11 mouse cellular contexts compared by ENCODE assay signal in genomic region chr2:45197342-45197741, GRCm38 (mm10).
DNase-seq lines count a peak whose midpoint lies in the region; ATAC-seq and TF ChIP-seq lines count a peak whose summit lies in the region.
"Had no signal": no experiment of that assay in that cellular context is flagged by ENCODE, and none has a peak within 500 bp of the region (broad histone marks: within the 10 kb centered on the region; RNA-seq: fewer than 3 reads in every experiment).

No protein-coding gene starts in this region.

- TF ChIP-seq EP300 in lung, postnatal 0 days (IDR thresholded peaks at IDR 0.05): no peak

- H3K27ac ChIP-seq in heart, embryonic 13.5 days (replicated peaks): peak overlapping the region; percentile 34
- no peak overlapping the region for H3K27ac ChIP-seq in lung, postnatal 0 days (ENCODE audit: low read length)
- H3K27ac ChIP-seq in midbrain, embryonic 11.5 days (ENCODE audit: low read depth, low read length): no peak overlapping the region
- no peak overlapping the region for H3K27ac ChIP-seq in intestine, embryonic 16.5 days (ENCODE audit: low read length)

- intact Hi-C loops in heart, postnatal 36 days (cut with DNase I): loop anchor here (5.0 kb wide), 1 partner anchor 80 kb away; the partner anchor contains the start of gene Zeb2

- no peak for TF ChIP-seq CTCF in lung, postnatal 0 days (IDR thresholded peaks at IDR 0.05)
- no peak for TF ChIP-seq CTCF in lung, adult 2 months (IDR thresholded peaks at IDR 0.05; ENCODE audit: insufficient read depth, low read length)

- no peaks in the 10 kb centered on the region for H3K27me3 ChIP-seq in heart, embryonic 13.5 days (replicated peaks)
- no peaks in the 10 kb centered on the region for H3K27me3 ChIP-seq in lung, postnatal 0 days (replicated peaks; ENCODE audit: insufficient read depth, low read length)
- no peaks in the 10 kb centered on the region for H3K27me3 ChIP-seq in splenic B cell, adult 2 months (ENCODE audit: control insufficient read depth, insufficient read depth, low read length, poor library complexity, severe bottlenecking)
- no peaks in the 10 kb centered on the region for H3K27me3 ChIP-seq in midbrain, embryonic 11.5 days (ENCODE audit: control insufficient read depth, insufficient read depth, low read length)
- H3K27me3 ChIP-seq in intestine, embryonic 16.5 days (replicated peaks; ENCODE audit: control insufficient read depth, insufficient read depth, low read length): no peaks in the 10 kb centered on the region
- H3K27me3 ChIP-seq: lung, embryonic 15.5 days had no signal

- 70% methylated on average over 10 of the region's 10 CpGs for WGBS in heart, embryonic 13.5 days
- WGBS in lung, postnatal 0 days: 69% methylated on average over 10 of the region's 10 CpGs
- 69% methylated on average over 10 of the region's 10 CpGs for WGBS in lung, adult 2 months
- WGBS in midbrain, embryonic 11.5 days: 83% methylated on average over 10 of the region's 10 CpGs
- WGBS in intestine, embryonic 16.5 days: 73% methylated on average over 10 of the region's 10 CpGs

- no peak overlapping the region for H3K9ac ChIP-seq in heart, embryonic 13.5 days
- no peak overlapping the region for H3K9ac ChIP-seq in lung, postnatal 0 days (replicated peaks; ENCODE audit: low read depth)
- no peak overlapping the region for H3K9ac ChIP-seq in midbrain, embryonic 11.5 days (ENCODE audit: low read length)
- no peak overlapping the region for H3K9ac ChIP-seq in intestine, embryonic 16.5 days (ENCODE audit: low read depth, low read length)
- H3K9ac ChIP-seq: lung, embryonic 15.5 days had no signal

- no peak for TF ChIP-seq POLR2A in lung, adult 2 months (IDR thresholded peaks at IDR 0.05; ENCODE audit: borderline replicate concordance, extremely low read depth, low read depth, low read length)

- no peaks in the 10 kb centered on the region for H3K9me3 ChIP-seq in heart, embryonic 13.5 days
- H3K9me3 ChIP-seq in lung, postnatal 0 days (ENCODE audit: low read length): no peaks in the 10 kb centered on the region
- no peaks in the 10 kb centered on the region for H3K9me3 ChIP-seq in midbrain, embryonic 11.5 days (ENCODE audit: control insufficient read depth, low read length)
- H3K9me3 ChIP-seq in intestine, embryonic 16.5 days (ENCODE audit: control insufficient read depth, low read length): no peaks in the 10 kb centered on the region
- H3K9me3 ChIP-seq: lung, embryonic 15.5 days had no signal

- no peak for ATAC-seq in heart, embryonic 13.5 days (ENCODE audit: extremely low read depth, insufficient number of reproducible peaks, low FRiP score, low TSS enrichment)
- ATAC-seq in lung, postnatal 0 days: no peak
- peak; percentile 48 for ATAC-seq in granulocyte monocyte progenitor cell, adult 5-6 weeks (replicated peaks; ENCODE audit: poor library complexity, severe bottlenecking)
- ATAC-seq in midbrain, embryonic 11.5 days (ENCODE audit: low FRiP score): no peak
- no peak for ATAC-seq in intestine, embryonic 16.5 days

- no peaks in the 10 kb centered on the region; the same call in 1 of the 2 replicates for H3K4me1 ChIP-seq in heart, embryonic 13.5 days
- peaks cover 4% of the 10 kb centered on the region; the same call in 1 of the 2 replicates for H3K4me1 ChIP-seq in lung, postnatal 0 days (ENCODE audit: insufficient read depth, low read depth, low read length)
- no peaks in the 10 kb centered on the region for H3K4me1 ChIP-seq in lung, adult 2 months (ENCODE audit: control insufficient read depth, insufficient read depth, low read length)
- H3K4me1 ChIP-seq in midbrain, embryonic 11.5 days (ENCODE audit: control insufficient read depth, insufficient read depth, low read length): no peaks in the 10 kb centered on the region
- H3K4me1 ChIP-seq in intestine, embryonic 16.5 days (ENCODE audit: control insufficient read depth, insufficient read depth, low read length): no peaks in the 10 kb centered on the region; the same call in 1 of the 2 replicates

- no peak for DNase-seq in heart, postnatal 36 days
- peak; percentile 21 for DNase-seq in lung, postnatal 0 days (ENCODE audit: low spot score)
- no peak for DNase-seq in lung, adult 2 months
- peak; percentile 56 for DNase-seq in splenic B cell, adult 2 months (ENCODE audit: low read depth, low spot score)
- DNase-seq in midbrain, embryonic 11.5 days (ENCODE audit: low spot score, missing footprints): no peak
- DNase-seq: gastrocnemius, postnatal 36 days; kidney, postnatal 4 days had no signal

- H3K4me3 ChIP-seq in heart, embryonic 13.5 days: no peak overlapping the region
- H3K4me3 ChIP-seq in lung, postnatal 0 days (ENCODE audit: low read depth, low read length): no peak overlapping the region
- no peak overlapping the region for H3K4me3 ChIP-seq in lung, adult 2 months (replicated peaks; ENCODE audit: extremely low read depth, low read depth, low read length)
- H3K4me3 ChIP-seq in midbrain, embryonic 11.5 days (ENCODE audit: low read depth, low read length): no peak overlapping the region
- no peak overlapping the region for H3K4me3 ChIP-seq in intestine, embryonic 16.5 days (ENCODE audit: low read length)
- H3K4me3 ChIP-seq: lung, embryonic 15.5 days had no signal

- H3K4me2 ChIP-seq in heart, embryonic 13.5 days: no peak overlapping the region
- no peak overlapping the region for H3K4me2 ChIP-seq in lung, postnatal 0 days (replicated peaks; ENCODE audit: low read depth, low read length)
- H3K4me2 ChIP-seq in midbrain, embryonic 11.5 days: no peak overlapping the region
- no peak overlapping the region for H3K4me2 ChIP-seq in intestine, embryonic 16.5 days (ENCODE audit: low read depth, low read length)
- H3K4me2 ChIP-seq: lung, embryonic 15.5 days had no signal

- no peaks in the 10 kb centered on the region for H3K36me3 ChIP-seq in heart, embryonic 13.5 days
- no peaks in the 10 kb centered on the region for H3K36me3 ChIP-seq in lung, postnatal 0 days (ENCODE audit: insufficient read depth, low read length)
- no peaks in the 10 kb centered on the region for H3K36me3 ChIP-seq in splenic B cell, adult 2 months (ENCODE audit: control insufficient read depth, insufficient read depth, low read length, poor library complexity, severe bottlenecking)
- H3K36me3 ChIP-seq in midbrain, embryonic 11.5 days (ENCODE audit: control insufficient read depth, insufficient read depth, low read length): no peaks in the 10 kb centered on the region
- no peaks in the 10 kb centered on the region for H3K36me3 ChIP-seq in intestine, embryonic 16.5 days (ENCODE audit: control insufficient read depth, insufficient read depth, low read length)
- H3K36me3 ChIP-seq: lung, embryonic 15.5 days had no signal

Comparison
In these comparisons a context has a peak if more than half of its experiments do, and no peak if none do; other contexts are left out.
1. DNase-seq: peak in lung, postnatal 0 days (single experiment) and splenic B cell, adult 2 months (single experiment); none in heart, postnatal 36 days (0 of 2), lung, adult 2 months (single experiment) and midbrain, embryonic 11.5 days (single experiment).